Mouse (Mus musculus): Measurements from ENCODE around the gene Plin2.
A peak's percentile ranks its signal among the peaks of the same experiment; 100 is the strongest.

Gene Plin2

DNA sequence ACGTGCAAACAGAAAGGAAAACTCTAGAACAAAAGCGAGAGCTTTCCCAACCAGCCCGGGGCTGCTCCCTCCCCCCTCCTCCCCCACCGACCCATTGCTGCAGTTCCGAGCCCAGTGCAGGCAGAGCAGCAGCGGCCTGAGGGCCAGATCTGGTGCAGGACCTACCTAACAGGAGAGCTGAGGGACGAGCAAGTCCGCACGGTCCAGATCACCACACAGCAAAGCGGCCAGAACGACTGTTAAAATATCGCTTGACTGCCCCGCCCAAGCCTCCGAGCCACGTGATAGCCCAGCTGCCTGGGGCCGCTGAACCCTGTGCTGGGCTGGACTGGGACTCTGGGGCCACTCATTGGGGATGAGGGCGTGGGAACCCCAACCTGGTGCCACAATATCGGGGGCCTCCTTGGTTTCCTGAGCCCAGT is at the start of gene Plin2:
Plin2 (minus strand) TSS at position 281 of the 422 bp plus-strand sequence.
- peak; percentile 79 to 89 for DNase-seq

- no peak for DNase-seq
Observed at GRCm38 (mm10) chr4:86718878-86719577, 49.2 kb upstream of the Plin2 start.

GRCm38 (mm10) chr4:86717176-86717575 is 47.3 kb upstream of the Plin2 start:
- no peak for DNase-seq

GRCm38 (mm10) chr4:86715341-86715740 is 45.5 kb upstream of the Plin2 start:
- no peak for DNase-seq

DNA sequence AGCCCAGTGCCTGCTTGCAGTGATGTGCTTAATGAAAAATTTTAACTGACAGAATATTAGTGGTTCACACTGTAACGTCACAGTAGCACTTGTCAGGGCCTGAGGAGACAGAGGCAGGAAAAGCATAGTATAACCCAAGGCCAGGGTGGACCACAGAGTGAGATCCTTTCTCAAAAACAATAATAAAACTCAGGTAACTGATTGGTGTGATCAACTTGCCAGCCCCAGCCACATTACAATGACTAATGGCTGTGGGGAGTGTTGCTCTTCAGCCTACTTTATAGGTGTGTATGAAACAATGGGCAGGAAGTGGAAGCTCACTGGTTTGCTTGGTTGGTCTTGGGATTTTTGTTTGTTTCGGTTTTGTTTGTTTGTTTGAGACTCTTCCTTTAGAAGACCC is 43.7 kb upstream of the Plin2 start:
- no peak for DNase-seq

GRCm38 (mm10) chr4:86712751-86713195 is 42.9 kb upstream of the Plin2 start:
- DNase-seq, result no peak

DNA sequence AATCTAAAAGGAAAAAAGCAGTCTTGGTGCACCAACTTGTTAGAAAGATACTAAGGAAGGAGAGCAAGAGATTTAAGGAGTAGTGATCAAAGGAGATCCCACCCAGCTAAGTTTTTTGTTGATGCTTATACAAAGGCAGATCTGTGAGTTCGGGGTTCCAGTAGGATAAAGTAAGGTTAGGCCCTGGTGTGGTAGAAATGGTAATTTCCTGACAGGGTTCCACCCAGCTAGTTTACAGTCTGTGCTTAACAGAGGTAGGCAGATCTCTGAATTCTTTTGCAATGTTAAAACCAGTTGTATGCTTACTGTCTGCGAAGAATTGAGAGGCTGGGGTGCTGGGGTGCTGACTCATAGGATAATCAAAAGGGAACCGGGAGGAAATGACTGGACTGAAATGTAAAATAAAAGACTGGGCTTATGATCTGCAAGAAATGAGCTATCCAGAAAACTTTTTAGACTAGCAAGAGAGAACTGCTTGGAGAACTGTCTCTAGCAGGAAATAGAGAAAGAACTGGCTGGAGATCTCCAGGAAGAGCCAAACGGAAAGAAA is 40.9 kb upstream of the Plin2 start:
- DNase-seq, result no peak

DNA sequence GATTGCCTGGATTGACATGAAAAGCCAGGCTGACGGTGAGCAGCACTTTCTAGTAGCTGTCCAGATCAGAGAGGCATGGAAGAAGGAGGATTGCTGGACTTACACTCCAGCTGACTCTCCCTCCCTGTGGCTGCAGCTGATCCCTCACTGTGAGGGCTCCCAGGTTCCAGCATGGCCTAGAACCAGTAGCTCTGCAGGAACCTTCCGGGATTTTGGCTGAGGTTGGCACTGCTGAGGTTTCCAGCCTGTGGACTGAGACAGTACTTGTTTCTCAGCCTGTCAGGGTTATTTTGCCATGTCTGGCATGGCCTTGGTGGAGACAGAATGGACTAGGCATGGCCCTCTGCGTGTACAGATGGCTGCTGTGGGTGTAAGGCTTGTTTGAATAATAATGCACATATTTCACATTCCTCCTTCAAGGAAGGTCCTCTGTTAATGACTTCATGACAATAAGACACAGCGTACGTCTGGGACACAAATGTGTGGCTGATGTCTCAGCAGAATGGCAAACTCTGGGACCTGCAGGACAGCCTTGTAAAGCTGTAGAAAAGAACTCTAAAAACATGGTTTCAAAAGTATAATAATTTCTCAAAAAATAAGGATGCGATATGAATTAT is 40.3 kb upstream of the Plin2 start:
- no peak for DNase-seq

DNA sequence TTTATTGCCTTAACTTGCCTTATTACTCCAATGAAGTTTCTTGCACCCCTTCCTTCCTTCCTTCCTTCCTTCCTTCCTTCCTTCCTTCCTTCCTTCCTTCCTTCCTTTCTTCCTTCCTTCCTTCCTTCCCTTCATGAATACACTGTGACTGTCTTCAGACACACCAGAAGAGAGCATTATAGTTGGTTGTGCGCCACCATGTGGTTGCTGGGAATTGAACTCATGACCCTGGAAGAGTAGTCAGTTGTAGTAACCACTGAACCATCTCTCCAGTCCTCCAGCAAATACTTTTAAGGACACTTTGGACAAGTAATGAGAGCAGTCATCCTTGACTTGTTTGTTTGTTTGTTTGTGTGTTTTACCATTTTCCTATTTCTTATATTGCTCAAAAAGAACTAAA is 38.9 kb upstream of the Plin2 start:
- no peak for DNase-seq

DNA sequence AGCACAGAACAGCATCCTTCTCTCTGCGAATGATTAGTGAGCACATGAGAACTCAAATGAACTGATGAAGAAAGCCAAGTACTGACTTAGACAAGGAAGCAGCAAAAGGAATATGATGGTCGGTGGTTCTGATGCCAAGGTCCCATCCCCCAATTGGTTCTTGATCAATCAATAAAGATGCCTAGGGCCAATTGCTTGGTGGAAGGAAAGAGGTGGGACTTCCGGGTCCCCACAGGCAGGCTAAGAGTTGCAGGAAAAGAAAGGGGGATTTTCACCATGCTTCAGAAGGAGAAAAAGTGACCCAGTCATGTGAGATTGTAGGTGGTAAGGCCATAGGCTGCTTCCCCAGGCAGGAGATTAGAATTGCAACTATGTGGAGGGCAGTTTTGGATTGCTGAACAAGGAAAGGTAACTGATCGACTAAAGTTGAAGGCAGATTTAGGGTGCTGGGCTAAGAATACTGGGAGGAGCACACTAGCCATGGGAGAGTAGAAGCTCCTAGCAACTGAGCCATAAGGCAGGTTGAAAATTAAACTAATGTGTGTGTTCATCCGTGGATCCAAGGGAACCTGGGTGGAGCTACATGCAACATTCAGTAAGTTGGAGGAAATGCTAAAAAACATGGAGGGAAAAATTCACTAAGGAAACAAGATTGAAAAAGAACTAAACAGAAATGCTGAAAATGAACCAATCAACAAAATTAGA is 29.5 kb upstream of the Plin2 start:
- DNase-seq, result no peak

GRCm38 (mm10) chr4:86696890-86697289 is 27.0 kb upstream of the Plin2 start:
- DNase-seq, result peak; percentile 15 to 32

DNA sequence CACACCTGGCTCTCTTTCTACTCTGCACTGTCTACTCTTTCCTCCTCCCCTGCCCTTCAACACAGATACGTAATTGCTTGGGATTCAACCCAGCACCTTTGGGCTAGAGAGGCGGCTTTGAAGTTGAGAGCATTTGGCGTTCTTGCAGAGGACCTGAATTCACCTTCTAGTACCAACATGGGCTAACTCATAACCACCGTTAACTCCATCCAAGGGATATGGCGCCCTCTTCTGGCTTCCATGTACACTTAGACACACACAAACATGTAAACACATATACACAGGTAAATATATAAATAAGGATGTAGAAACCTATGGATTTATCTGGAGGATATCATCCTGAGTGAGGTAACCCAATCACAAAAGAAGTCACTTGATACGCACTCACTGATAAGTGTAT is 25.2 kb upstream of the Plin2 start:
- peak; percentile 44 to 67 for DNase-seq

DNA sequence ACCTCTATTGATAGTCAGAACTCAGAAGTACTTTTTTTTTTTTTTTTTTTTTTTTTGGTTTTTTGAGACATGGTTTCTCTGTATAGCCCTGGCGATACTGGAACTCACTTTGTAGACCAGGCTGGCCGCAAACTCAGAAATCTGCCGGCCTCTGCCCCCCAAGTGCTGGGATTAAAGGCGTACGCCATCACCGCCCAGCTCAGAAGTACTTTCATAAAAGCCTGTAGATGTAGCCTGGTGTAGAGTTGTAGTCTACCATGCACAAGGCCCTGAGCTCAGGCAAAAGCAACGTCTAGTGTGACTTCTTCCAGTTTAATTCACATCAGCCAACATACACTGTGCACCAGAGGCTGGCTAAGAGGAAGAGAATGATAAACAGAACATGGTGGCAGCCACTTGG is 23.1 kb upstream of the Plin2 start:
- DNase-seq, result no peak

- DNase-seq, result no peak
Observed at GRCm38 (mm10) chr4:86691290-86691689, 21.4 kb upstream of the Plin2 start.

DNA sequence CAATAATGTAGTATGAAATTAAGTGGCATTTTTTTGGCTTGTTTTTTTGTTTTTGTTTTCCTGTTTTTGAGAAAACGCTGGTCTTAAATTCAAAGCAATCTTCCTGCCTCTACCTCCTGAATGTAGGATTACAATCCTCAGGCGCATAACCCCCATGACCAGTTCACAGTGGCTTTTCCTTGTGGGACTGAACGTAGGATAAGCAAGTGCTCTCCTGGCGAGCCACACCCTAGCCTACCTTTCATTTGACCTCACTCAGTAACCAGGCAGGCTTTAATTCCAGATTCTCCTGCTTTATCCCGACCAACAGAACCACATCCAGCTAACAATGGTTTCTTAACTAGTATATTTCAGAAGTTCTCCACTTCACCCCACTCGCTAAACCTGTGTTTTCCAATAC is 20.9 kb upstream of the Plin2 start:
- DNase-seq, result no peak

- peak; percentile 51 to 67 for DNase-seq
Observed at GRCm38 (mm10) chr4:86690194-86690593, 20.3 kb upstream of the Plin2 start.

- DNase-seq, result peak in 1 of 2 experiments; percentile 14
Observed at GRCm38 (mm10) chr4:86689056-86689735, 19.3 kb upstream of the Plin2 start.

- DNase-seq, result no peak
Observed at GRCm38 (mm10) chr4:86686564-86686963, 16.7 kb upstream of the Plin2 start.

GRCm38 (mm10) chr4:86686009-86686366 is 16.1 kb upstream of the Plin2 start:
- no peak for DNase-seq

- DNase-seq, result no peak
Observed at GRCm38 (mm10) chr4:86685231-86686008, 15.6 kb upstream of the Plin2 start.

DNA sequence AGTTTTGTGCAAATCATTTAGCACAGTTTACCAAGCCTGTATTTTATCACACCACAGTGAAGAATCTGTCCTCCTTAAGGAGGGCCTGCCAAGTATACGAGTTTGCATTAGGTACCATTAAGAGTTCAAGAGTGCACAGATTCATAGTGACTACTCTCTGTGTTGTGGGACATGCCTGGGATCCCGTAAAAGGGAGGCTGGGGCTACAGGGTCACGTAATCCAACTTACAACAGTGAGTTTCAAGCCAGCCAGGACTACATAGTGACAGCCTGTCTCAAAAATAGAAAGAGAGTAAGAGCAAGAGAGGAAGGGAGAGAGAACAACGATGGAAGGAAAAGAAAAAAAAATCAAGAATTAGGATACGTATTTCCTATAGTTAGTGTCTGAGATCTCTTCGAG is 14.9 kb upstream of the Plin2 start:
- no peak for DNase-seq

DNA sequence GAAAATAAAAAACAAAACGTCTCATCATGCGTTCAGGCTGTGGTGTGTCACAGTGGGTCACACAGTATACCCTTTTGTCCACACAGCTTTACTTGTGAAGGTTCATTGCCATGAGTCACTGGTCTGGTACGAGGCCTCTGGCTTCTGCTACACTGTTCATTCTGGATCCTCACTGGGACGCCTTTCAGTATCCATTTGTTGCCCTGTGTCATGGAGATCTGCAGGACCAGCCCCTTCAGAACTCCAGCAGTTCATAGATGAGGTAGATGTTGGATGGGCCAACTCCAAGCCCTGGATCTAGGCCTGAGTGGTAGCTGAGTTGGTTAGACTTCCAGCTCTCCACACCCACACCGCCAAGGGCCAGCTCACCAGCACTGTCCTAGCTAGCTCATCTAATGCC is 13.9 kb upstream of the Plin2 start:
- no peak for DNase-seq
